Mouse (Mus musculus) mature B cell (primary cell): ENCODE results near the gene Crygf.
"Not testable (repeated sequence)": the region's sequence is repeated elsewhere in the genome, so short reads cannot be mapped to it uniquely, and the experiment has no call there.

Experiments used
- in situ Hi-C: fragments of 300-500 bp; cut with MboI; formaldehyde crosslinking; loops from 2 replicates; pipeline ENCODE4 v1.14.3; 2019

Crygf gene

DNA sequence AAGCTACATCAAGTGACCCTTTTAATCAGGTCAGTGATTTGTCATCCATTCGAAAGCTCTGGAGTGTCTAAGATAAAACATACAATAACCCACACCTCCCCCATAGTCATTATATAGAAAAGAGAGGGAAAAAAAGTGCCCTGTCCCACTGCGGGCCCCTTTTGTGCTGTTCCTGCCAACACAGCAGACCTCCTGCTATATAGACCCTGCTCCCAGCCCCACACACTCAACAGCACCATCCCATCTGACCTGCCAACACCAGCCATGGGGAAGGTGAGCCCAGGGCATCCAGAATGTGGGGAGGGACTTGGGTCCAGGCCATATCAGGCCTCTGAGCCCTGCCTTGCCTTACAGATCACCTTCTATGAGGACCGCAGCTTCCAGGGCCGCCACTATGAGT is at the start of gene Crygf:
Crygf (plus strand) TSS at position 227 of the 400 bp plus-strand sequence.
- in situ Hi-C loops, result no loop called here

DNA sequence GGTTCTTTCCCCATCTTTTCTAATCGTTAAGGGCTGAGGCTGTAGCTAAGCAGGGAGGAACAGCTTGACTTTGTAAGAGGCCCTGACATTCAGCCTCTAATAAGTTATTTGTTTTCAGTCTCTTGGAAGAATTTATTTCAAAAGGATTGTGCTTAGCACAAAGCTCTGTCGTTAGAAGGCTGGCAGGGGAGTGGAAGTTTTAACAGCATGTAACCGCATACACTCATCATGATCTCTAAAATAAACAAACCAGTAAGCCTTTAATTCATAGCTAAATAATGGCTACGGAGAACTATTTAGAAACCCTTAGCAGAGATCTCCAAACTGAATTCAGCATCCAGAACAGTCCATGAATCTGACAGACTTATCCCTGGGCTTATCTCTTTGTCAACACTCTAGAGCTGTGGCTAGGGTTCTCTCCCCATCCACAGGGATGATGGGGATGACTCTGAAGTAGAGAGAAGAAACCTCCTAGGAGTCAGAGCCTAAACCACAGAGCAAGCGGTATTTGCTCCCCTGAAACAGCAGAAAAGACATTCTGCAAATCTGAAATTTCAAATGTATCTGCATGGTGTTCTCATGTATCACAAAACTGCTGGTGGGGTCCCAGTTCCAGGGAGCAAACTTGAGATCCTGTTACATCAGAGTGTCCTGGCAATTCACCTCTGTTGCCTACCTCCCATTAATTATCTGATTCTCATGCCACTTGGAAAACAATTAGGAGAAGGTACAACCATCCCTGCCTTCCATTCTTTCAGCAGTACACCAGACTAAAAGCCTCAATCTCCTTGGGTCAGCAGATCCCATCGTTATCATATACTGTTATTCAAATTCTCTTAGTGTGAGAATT is 734 bp upstream of the Crygf start:
- in situ Hi-C loops, result no loop called here

DNA sequence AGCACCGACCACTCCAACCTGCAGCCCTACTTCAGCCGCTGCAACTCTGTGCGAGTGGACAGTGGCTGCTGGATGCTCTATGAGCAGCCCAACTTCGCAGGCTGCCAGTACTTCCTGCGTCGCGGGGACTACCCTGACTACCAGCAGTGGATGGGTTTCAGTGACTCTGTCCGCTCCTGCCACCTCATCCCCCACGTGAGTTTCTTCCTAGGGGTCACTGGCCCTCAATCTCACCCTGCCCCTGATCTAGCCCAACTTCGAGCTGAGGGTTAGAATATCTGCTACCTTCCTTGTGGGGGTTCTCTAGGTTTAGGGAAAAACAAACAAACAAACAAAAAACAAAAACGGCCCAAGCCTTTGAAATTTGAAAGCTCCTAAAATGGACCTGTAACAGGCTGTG is 376 bp downstream of the Crygf start:
- in situ Hi-C loops, result not testable (repeated sequence)

DNA sequence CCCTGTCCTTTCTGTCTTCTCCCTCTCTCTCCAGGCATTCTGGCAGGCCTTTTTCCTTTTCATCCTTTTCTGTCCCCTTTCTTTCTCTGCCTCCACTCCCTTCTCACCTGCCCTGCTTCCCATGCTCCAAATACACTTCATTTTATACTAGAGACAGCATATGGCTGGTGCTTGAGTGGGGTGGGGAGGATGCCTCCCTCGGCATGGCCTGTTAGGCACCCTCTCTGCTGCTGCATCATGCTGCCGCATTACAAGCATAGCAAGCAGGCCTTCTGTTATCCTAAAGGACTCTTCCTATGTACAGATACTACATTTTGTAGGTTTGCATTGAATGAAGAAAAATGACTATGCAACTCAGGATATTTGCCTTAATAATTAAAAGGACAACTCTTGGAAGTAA is 3.7 kb downstream of the Crygf start:
- in situ Hi-C loops, result no loop called here

DNA sequence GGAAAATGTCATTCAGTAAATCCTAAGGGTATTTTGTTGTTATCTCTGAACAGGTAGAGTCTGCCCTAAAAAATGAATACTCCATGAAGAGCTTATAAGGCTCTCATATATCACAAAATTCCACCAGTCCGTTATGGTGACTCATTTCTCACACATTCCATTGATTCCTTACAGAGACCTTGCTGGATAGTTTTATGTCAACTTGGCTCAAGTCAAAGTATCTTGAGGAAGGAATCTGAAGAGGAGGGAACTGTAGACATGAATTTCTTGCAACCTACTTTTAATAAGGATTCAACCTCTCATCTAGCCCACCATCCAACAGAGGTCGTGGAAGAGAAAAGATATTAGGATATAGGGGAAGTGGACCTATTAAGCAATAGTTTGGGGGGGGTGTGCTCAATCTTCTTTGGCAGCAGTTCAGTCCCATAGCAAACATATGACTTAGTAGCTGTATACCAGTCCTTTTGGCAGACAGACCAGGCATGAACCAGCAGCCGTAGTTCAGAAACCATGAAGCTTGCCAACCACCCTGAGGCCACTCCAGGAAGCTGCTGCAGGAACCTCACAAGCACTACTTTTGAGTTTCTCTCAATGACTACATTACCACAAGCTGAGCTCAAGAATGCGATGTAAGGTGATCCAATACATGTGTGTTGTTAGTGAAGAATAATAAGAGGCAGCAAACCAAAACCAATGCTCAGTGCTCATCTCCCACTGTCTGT is 5.9 kb downstream of the Crygf start:
- in situ Hi-C loops, result no loop called here
